Mouse (Mus musculus) activated CD4-positive, CD25-positive, alpha-beta regulatory T cell, adult 4 months (primary cell): ENCODE measurements at regions not wholly inside any gene's neighbourhood (a gene's known extent, or its start where the extent isn't known, plus 50 kb on each side); places are given as distances from the start of the nearest gene placed in this dataset.
A peak's percentile ranks its signal among the peaks of the same experiment; 100 is the strongest.

Experiments
- ATAC-seq: one replicate; pipeline ENCODE4 v1.8.0; 2017

DNA sequence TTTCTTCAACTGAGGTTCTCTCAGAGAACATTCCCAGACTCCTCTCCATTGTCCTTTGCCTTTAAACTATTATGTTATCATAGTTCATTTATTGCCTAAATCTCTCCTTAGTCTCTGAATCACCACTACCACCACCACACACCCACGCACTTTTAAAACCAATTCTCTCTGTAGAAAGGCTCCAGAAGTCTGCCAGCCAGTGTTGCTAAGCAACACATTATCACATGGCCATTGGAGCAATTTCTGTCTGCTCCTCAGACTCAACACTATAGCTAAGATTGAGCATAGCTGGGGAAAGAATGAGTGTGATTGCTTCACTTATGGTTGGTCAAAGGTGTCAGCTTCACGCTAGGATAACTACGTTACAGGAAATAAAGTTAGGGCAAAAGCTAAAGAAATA lies 59.3 kb downstream of the Trap1a start:
- no peak for ATAC-seq

GRCm38 (mm10) chrX:139416701-139417100 lies 63.5 kb upstream of the D330045A20Rik start:
- ATAC-seq, result peak; percentile 46

DNA sequence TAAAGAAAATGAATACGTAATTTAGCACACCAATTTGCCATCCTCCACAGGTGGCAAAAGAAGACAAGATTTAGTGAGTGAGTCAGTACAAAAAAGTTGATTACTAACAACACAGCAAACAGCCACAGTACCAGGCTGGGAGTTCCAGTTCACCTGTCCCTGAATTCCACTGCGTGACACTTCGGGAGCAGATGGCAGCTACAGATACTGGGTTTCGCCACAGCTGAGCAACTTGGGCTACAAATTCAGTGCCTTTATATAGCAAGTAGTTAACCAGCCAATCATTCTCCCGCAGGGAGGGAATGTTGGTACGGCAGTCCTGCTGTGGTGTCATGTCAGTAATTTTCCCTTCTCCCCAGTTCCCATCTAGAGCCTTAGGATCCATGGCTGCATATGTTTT lies 60.3 kb upstream of the D330045A20Rik start:
- ATAC-seq, result no peak

- no peak for ATAC-seq
These were observed 55.9 kb upstream of the D330045A20Rik start for GRCm38 (mm10) chrX:139424307-139424706.
